Mouse (Mus musculus) bone marrow macrophage, adult 2 months (primary cell): ENCODE results near the gene Ccdc188. TPM values are rescaled to one million over a fixed set of nuclear protein-coding genes. Genes with fewer than 3 reads are reported as not detected.
"Not testable (repeated sequence)": the region's sequence is repeated elsewhere in the genome, so short reads cannot be mapped to it uniquely, and the experiment has no call there.

Experiments
- H3K27ac ChIP-seq: 2 replicates; pipeline ENCODE4 v1.5.1; 2012; ENCODE audit warnings: low read depth, low read length; ENCODE audit not compliant: insufficient read depth
- H3K4me1 ChIP-seq: 2 replicates; pipeline ENCODE4 v1.6.1; 2012; ENCODE audit warnings: low read length; ENCODE audit not compliant: control insufficient read depth, insufficient read depth
- H3K4me3 ChIP-seq: 2 replicates; pipeline ENCODE4 v1.5.1; 2012; ENCODE audit warnings: mild to moderate bottlenecking, low read length, moderate library complexity; ENCODE audit not compliant: insufficient read depth
- CTCF ChIP-seq: IDR thresholded peaks from 2 replicates; pipeline ENCODE4 v1.5.1; 2012; ENCODE audit warnings: low read depth, mild to moderate bottlenecking, low read length, moderate library complexity
- POLR2A ChIP-seq: IDR thresholded peaks from 2 replicates; pipeline ENCODE4 v1.6.1; 2012; ENCODE audit warnings: mild to moderate bottlenecking, low read depth, low read length, borderline replicate concordance
- polyA plus RNA-seq: library from polyadenylated mRNA; stranded (reverse); fragments of >200 nt; gene quantifications from 2 replicates; pipeline ENCODE4 v1.2.4, GENCODE M21; 2012; ENCODE audit not compliant: missing spikeins, insufficient read depth, insufficient read length

The Ccdc188 gene
- polyA plus RNA-seq, 1 experiment: not detected

DNA sequence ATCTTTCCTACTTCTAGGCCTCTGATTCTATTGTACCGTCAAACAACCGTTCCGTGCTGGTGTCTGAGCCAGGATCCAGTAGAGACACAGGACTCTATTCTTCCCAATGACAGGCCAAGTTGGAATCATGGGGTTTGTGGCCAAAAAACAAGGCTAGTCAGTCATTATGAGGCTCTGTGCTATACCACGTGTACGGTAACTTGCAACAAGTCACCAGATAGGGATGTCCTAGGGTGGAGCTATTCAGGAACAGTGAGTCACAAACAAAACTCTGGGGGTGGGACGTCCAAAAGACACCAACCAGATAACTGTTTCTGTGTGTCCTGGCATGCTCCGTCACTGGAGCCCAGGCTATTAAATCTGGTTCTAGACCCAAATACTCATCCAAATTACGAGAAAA lies 34.9 kb upstream of the Ccdc188 start:
- no peak overlapping the region for H3K27ac ChIP-seq
- no peaks in the 10 kb centered on the region for H3K4me1 ChIP-seq
- no peak overlapping the region for H3K4me3 ChIP-seq
- TF ChIP-seq CTCF (no peak), POLR2A (no peak)

DNA sequence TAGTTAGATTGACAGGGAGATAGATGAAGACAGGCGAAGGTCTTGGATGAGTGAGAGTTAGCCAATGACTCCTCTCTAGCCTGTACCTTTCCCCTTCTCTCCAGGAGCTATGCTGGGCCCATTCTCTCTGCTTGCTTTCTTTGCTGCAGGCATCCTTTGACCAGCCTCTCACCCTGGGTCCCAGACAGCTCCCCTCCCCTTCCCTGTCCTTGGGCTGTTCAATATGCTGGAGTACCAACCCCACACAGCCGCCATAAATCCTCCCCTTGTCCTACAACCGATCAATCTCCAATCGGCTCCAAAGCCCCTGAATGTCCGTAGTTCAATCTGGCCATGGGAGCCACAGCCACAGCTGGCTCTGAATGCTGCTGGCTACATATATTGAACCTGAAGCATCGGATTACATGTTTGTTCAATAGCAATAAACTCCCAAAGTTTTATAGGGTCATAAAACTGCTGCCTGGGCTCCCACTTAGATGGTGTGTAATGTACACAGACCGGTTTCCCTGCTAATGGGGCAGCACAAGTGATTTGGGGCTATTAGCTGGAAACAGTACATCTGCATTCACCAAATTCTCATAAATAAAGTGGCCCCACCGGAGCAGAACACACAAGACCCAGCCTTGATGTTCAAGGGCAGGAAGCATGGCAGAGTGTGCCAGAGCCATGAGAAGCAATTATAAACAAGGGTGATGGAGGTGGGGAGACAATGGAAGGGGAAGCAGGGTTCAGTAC lies 31.8 kb upstream of the Ccdc188 start:
- Histone ChIP-seq H3K4me3 (no peak overlapping the region), H3K4me1 (no peaks in the 10 kb centered on the region), H3K27ac (no peak overlapping the region)
- no peak for TF ChIP-seq CTCF
- no peak for TF ChIP-seq POLR2A

DNA sequence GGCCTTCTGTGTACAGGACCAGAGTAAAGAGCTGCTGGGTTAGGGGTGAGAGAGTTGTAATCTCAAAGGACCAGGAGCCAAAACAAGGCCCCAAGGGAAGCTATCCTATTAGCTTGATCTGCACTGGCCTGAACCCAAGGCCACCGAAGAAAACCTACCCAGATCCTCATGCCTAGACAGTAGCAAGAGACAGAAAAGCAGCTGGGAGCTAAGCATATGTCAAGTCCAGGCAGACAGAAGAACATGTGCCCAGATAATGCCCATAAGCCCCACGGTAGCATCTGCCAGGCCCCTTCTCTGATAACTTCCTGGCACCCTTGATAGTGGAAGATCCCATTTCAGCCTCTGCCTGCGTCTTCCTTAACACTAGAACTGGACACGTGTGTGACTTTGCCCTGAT lies 30.9 kb upstream of the Ccdc188 start:
- Histone ChIP-seq H3K27ac (no peak overlapping the region), H3K4me3 (no peak overlapping the region), H3K4me1 (no peaks in the 10 kb centered on the region)
- TF ChIP-seq POLR2A: no peak

DNA sequence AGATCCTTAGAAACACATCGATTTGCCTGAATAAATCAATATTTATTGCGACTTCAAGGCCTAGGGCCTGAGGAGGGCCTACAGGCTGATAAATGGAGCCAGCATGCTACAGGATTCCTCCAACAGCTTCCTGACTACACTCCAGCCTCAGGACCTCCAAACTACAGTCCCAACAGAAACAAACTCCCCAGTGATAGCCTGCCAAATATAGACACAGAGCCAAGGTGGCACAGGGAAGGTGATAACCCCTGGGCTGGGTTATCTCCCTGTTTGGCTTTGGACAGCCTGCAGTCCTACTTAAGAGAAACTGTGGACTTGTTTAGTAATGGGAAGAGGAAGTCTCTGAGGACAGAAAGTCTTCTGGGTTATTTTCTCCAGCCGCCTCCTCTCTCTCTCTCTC lies 30.5 kb upstream of the Ccdc188 start:
- TF ChIP-seq POLR2A (no peak), CTCF (no peak)
- H3K27ac ChIP-seq: no peak overlapping the region
- no peak overlapping the region for H3K4me3 ChIP-seq
- no peaks in the 10 kb centered on the region for H3K4me1 ChIP-seq

DNA sequence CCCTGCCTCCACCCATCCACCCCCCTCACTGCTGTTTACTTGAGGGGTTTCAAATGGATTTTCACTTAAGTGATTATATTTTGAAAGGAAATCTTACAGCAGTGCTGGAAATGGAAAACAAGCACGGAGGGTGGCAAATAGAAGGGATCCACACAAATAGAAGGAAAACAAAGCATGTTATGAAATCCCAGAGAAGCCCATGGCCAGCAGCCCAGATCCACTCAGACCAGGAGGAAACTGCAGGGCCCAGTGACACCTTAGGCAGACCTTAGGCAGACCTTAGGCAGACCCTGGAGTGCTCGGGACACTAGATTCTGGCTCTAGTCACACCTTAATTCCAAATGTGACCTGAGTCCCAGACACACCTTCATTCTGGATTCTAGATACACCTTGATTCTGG lies 26.7 kb upstream of the Ccdc188 start:
- TF ChIP-seq CTCF: no peak
- TF ChIP-seq POLR2A: no peak
- no peak overlapping the region for H3K27ac ChIP-seq
- no peak overlapping the region for H3K4me3 ChIP-seq
- peaks cover 15% of the 10 kb centered on the region for H3K4me1 ChIP-seq

DNA sequence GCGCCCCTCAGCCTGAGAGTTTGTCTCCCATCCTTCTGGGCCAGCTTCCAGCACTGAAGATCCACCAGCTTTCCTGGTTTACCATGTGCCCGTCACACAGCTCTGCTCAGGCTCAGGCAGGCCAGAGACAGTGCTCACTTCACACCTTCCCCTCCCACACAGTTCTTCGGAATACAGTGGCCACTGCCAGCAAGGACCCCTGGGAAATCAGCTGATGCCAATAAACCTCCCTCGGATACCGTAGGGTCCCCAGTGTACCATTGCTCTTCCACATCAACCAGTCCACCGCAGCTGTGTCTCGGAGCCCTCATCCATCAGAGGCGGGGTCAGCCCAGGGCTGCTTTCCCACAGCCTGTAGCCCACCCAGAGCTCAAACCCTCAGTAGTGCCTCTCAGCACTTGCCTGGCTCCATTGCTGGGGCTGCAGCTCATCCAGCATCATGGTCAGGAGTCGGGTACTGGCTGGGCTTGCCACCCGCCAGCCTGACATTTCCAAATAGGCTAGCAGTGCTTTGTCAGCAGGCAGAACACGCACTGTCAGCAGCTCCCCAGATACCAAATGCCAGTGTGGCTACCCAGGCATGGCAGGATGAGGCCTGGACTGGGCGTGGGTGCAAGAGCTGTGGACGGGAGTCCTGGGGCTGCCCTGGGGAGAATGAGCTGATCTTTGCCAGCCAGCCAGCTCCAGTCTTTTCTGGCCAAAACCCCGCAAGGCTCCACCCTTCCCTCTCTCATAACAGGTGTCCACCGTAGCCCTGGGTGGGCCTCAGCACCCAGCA lies 23.3 kb upstream of the Ccdc188 start:
- Histone ChIP-seq H3K27ac (peak overlapping the region; percentile 69), H3K4me3 (no peak overlapping the region), H3K4me1 (peaks cover 15% of the 10 kb centered on the region)
- TF ChIP-seq CTCF (no peak), POLR2A (no peak)

DNA sequence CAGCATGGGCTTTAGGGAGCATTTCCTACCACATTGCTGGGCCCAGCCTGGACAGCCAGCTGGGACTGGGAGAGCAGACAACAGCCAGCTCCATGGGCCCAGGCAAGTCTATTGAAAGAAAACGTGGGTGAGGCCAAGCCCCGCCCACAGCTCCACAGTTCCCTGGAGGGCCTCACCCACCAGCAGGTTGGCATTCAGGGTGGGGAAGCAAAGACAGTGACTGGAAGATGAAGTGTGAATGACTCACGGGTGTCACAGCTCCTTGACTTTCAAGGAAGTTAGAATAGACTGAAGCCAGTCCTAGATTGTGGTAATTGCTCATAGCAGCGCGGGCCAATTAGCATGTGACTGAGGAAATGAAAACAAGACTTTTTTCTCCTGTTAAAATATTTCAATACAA lies 22.6 kb upstream of the Ccdc188 start:
- TF ChIP-seq CTCF (no peak), POLR2A (no peak)
- H3K4me1 ChIP-seq: peaks cover 15% of the 10 kb centered on the region
- H3K4me3 ChIP-seq: no peak overlapping the region
- peak overlapping the region; percentile 69 for H3K27ac ChIP-seq

DNA sequence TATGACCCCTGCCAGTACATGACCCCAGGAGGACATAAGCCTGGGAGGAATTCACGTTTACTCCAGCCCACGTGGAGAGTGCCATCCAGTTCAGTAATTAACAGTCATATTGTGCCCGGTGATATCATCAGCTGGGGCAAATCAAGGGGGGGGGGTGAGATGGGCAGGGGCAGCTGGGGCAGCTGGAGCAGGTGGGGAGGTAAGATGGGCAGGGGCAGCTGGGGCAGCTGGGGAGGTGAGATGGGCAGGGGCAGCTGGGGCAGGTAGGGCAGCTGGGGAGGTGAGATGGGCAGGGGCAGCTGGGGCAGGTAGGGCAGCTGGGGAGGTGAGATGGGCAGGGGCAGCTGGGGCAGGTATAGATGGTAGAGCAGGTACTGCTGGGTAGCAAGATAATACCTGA lies 22.1 kb upstream of the Ccdc188 start:
- Histone ChIP-seq H3K4me1 (peaks cover 15% of the 10 kb centered on the region), H3K27ac (peak overlapping the region; percentile 69)
- H3K4me3 ChIP-seq: not testable (repeated sequence)

DNA sequence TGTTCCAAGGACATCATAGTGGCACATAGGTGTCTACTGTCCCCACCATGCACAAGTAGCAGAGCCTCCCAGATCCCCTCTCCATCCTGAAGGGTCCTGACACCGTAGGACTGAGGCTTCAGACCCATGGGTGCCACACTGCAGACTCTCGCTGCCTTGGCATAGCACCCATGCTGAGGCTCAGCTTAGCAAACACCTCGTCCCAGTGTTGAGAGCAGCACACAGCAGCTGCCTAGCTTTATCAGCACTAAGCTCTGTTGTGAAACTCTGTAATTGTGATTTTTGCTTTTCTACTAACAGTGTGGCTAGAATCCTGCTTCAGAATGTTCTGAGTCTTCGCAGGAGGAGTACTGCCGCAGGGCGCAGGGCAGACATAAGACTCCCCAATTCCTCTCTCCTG lies 19.8 kb upstream of the Ccdc188 start:
- Histone ChIP-seq H3K27ac (no peak overlapping the region), H3K4me1 (peaks cover 15% of the 10 kb centered on the region), H3K4me3 (no peak overlapping the region)
- no peak for TF ChIP-seq POLR2A

DNA sequence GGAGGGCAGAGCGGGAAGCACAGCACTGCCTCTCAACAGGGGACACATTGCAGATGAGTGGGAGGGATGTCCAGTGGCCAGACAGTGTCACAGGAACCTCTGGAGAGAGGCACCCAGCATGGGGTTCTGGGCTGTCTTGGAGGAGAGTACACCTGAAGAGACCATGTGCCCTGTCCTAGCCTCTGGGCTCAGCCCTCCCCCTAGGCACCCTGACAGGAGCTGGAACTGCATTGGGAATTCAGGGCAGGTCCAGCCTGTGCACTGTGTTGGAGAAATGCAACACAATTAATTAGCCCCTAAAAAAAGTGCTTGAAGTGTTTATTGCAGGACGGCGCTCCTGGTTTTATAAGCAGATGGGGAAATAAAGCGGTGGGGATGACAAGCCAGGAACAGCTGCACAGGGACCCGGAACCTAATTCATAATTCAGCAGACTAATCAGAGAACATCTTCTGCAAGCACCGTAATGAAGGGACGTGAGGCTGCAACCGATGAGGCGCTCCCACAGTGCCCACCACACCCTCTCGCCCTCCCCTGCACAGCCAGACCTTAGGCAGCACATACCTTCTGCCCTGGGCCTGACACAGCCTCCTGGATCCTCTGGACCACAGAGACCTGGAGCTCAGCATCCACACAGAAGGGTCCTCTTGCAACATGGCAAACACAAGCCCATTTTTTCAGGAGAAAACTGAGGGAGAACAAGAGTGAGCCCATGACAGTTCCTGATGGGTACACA lies 19.1 kb upstream of the Ccdc188 start:
- Histone ChIP-seq H3K27ac (no peak overlapping the region), H3K4me3 (no peak overlapping the region), H3K4me1 (peaks cover 15% of the 10 kb centered on the region)
- TF ChIP-seq POLR2A (no peak), CTCF (no peak)
